Comparison of ENCODE assay signal across 22 mouse cellular contexts in the genomic region with DNA sequence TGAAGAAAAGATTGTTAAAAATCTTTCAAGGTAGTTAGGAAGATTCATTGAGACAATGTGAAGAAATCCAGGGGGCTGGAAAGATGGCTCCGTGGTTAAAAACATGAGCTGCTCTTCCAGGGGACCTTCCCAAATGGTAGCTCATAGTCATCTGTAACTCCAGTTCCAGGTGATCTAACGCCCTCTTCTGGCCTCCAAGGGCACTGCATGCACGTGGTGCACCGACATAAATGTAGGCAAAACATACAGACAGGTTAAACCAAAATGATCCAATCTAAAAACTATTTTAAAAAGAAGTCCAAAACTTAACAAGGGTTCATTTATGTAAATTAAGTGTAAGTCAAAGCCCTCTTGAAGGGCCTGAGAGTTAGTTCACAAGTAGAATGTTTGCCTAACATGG. TPM values are rescaled to one million over a fixed set of nuclear protein-coding genes. Genes with fewer than 3 reads are reported as not detected.
DNase-seq lines count a peak whose midpoint lies in the region; ATAC-seq and TF ChIP-seq lines count a peak whose summit lies in the region.
"Had no signal": no experiment of that assay in that cellular context is flagged by ENCODE, and none has a peak within 500 bp of the region (broad histone marks: within the 10 kb centered on the region; RNA-seq: fewer than 3 reads in every experiment).

No protein-coding gene starts in this region.

- H3K27ac ChIP-seq in hindbrain, postnatal 0 days, result no peak overlapping the region
- H3K27ac ChIP-seq in hindbrain, embryonic 16.5 days (ENCODE audit: low read depth, low read length), result no peak overlapping the region
- H3K27ac ChIP-seq in testis, adult 2 months (ENCODE audit: control insufficient read depth, insufficient read depth, low read depth, low read length), result no peak overlapping the region
- H3K27ac ChIP-seq: hindbrain, embryonic 14.5 days; limb, embryonic 12.5 days; lung, embryonic 15.5 days; neural tube, embryonic 13.5 days; stomach, embryonic 15.5 days had no signal

- TF ChIP-seq CTCF in hindbrain, postnatal 0 days (IDR thresholded peaks at IDR 0.05; ENCODE audit: low read depth), result peak; percentile 42
- peak; percentile 73; the same call in 1 of the 2 replicates for TF ChIP-seq CTCF in testis, adult 2 months (IDR thresholded peaks at IDR 0.05; ENCODE audit: control insufficient read depth, insufficient read depth, insufficient replicate concordance, low read depth, low read length)

- no peak for ATAC-seq in hindbrain, postnatal 0 days
- no peak for ATAC-seq in hindbrain, embryonic 16.5 days
- ATAC-seq: forebrain, embryonic 14.5 days; midbrain, embryonic 16.5 days had no signal

- no peak overlapping the region for H3K4me2 ChIP-seq in hindbrain, postnatal 0 days (ENCODE audit: low read depth, low read length)
- H3K4me2 ChIP-seq in hindbrain, embryonic 16.5 days (ENCODE audit: low read length), result no peak overlapping the region
- H3K4me2 ChIP-seq: hindbrain, embryonic 14.5 days; limb, embryonic 12.5 days; lung, embryonic 15.5 days; neural tube, embryonic 13.5 days; stomach, embryonic 15.5 days had no signal

- no peaks in the 10 kb centered on the region for H3K36me3 ChIP-seq in hindbrain, postnatal 0 days (ENCODE audit: insufficient read depth, low read length)
- H3K36me3 ChIP-seq in hindbrain, embryonic 16.5 days (ENCODE audit: control insufficient read depth, insufficient read depth, low read length), result no peaks in the 10 kb centered on the region
- H3K36me3 ChIP-seq in testis, adult 2 months (ENCODE audit: control insufficient read depth, insufficient read depth, low read length), result no peaks in the 10 kb centered on the region
- H3K36me3 ChIP-seq: limb, embryonic 12.5 days; lung, embryonic 15.5 days; neural tube, embryonic 13.5 days; stomach, embryonic 15.5 days had no signal

- H3K4me3 ChIP-seq in hindbrain, postnatal 0 days (ENCODE audit: low read length), result no peak overlapping the region
- H3K4me3 ChIP-seq in hindbrain, embryonic 16.5 days (ENCODE audit: low read length), result no peak overlapping the region
- H3K4me3 ChIP-seq in testis, adult 2 months (ENCODE audit: control insufficient read depth, low read depth, low read length), result no peak overlapping the region
- H3K4me3 ChIP-seq: limb, embryonic 12.5 days; lung, embryonic 15.5 days; neural tube, embryonic 13.5 days; stomach, embryonic 15.5 days had no signal

- 55% methylated on average over 4 of the region's 4 CpGs for WGBS in hindbrain, postnatal 0 days
- 50% methylated on average over 4 of the region's 4 CpGs for WGBS in hindbrain, embryonic 16.5 days

- TF ChIP-seq POLR2A in testis, adult 2 months (IDR thresholded peaks at IDR 0.05; ENCODE audit: control insufficient read depth, low read depth, low read length), result no peak

- DNase-seq in hindbrain, postnatal 0 days (ENCODE audit: low spot score), result no peak
- no peak for DNase-seq in testis, postnatal 10 days (ENCODE audit: low spot score)
- peak; percentile 67 for DNase-seq in ZHBTc4 (ENCODE audit: low read depth, low spot score)
- DNase-seq in adipocyte (ENCODE audit: low spot score), result no peak
- no peak for DNase-seq in embryo, embryonic 10 days (ENCODE audit: low spot score)
- DNase-seq: adrenal gland, postnatal 10 days; cerebellum, postnatal 14 days; heart, adult 18-20 months; kidney, adult 8-10 months; thymus, postnatal 36 days had no signal

- H3K9me3 ChIP-seq in hindbrain, postnatal 0 days (ENCODE audit: low read length), result no peaks in the 10 kb centered on the region
- no peaks in the 10 kb centered on the region for H3K9me3 ChIP-seq in hindbrain, embryonic 16.5 days (ENCODE audit: control insufficient read depth, low read length)
- H3K9me3 ChIP-seq: lung, embryonic 15.5 days; neural tube, embryonic 13.5 days; stomach, embryonic 15.5 days had no signal

- no peaks in the 10 kb centered on the region for H3K4me1 ChIP-seq in hindbrain, postnatal 0 days (ENCODE audit: insufficient read depth, low read length)
- H3K4me1 ChIP-seq in hindbrain, embryonic 16.5 days (ENCODE audit: control insufficient read depth, insufficient read depth, low read depth, low read length), result no peaks in the 10 kb centered on the region
- no peaks in the 10 kb centered on the region for H3K4me1 ChIP-seq in testis, adult 2 months (ENCODE audit: control insufficient read depth, insufficient read depth, low read length)
- H3K4me1 ChIP-seq: limb, embryonic 12.5 days; lung, embryonic 15.5 days; neural tube, embryonic 13.5 days; stomach, embryonic 15.5 days had no signal

- no peak overlapping the region for H3K9ac ChIP-seq in hindbrain, postnatal 0 days (replicated peaks; ENCODE audit: low read length)
- H3K9ac ChIP-seq in hindbrain, embryonic 16.5 days (ENCODE audit: low read depth, low read length), result no peak overlapping the region
- H3K9ac ChIP-seq: hindbrain, embryonic 14.5 days; limb, embryonic 12.5 days; lung, embryonic 15.5 days; neural tube, embryonic 13.5 days; stomach, embryonic 15.5 days had no signal

- H3K27me3 ChIP-seq in hindbrain, postnatal 0 days (ENCODE audit: insufficient read depth, low read length), result peaks cover 7% of the 10 kb centered on the region
- peaks cover 6% of the 10 kb centered on the region for H3K27me3 ChIP-seq in hindbrain, embryonic 16.5 days (replicated peaks; ENCODE audit: control insufficient read depth, insufficient read depth, low read length)
- no peaks in the 10 kb centered on the region for H3K27me3 ChIP-seq in testis, adult 2 months (ENCODE audit: control insufficient read depth, insufficient read depth, low read length)

RNA-seq across cellular contexts. Expression of a gene that starts 7.0 kb away (rescaled TPM):
- 2.5 and 4.0 TPM in 2 replicates for total RNA-seq in hindbrain, postnatal 0 days (2014; rRNA removed)
- polyA plus RNA-seq in hindbrain, postnatal 0 days (2015; fragmentation: Nextera tagmentation; extraction: Ambion mirVana), result 1.8 and 2.4 TPM in 2 replicates
- polyA plus RNA-seq in hindbrain, embryonic 16.5 days (2015; fragmentation: Nextera tagmentation; extraction: Ambion mirVana), result 3.0 and 3.7 TPM in 2 replicates
- polyA plus RNA-seq in testis, adult 2 months (2012; rRNA removed), result 0.02 TPM in 1 of 2 replicates, not detected in the other
- total RNA-seq: adrenal gland, postnatal 10 days; gastrocnemius, adult 18-20 months; heart, adult 18-20 months; megakaryocyte, adult 5-6 weeks had no signal
- polyA plus RNA-seq: forebrain, embryonic 14.5 days; heart, postnatal 0 days; lung, embryonic 15.5 days; stomach, embryonic 15.5 days had no signal

RNA-seq across cellular contexts. Expression of a gene that starts 54.7 kb away (rescaled TPM):
- 7.5 and 12.3 TPM in 2 replicates for total RNA-seq in hindbrain, postnatal 0 days (2014; rRNA removed)
- polyA plus RNA-seq in hindbrain, postnatal 0 days (2015; fragmentation: Nextera tagmentation; extraction: Ambion mirVana), result 9.2 and 10.9 TPM in 2 replicates
- 13.6 and 14.5 TPM in 2 replicates for polyA plus RNA-seq in hindbrain, embryonic 16.5 days (2015; fragmentation: Nextera tagmentation; extraction: Ambion mirVana)
- 1.8 TPM in 2 replicates for polyA plus RNA-seq in testis, adult 2 months (2012; rRNA removed)
